Mouse (Mus musculus) intestine, postnatal 0 days (tissue): ENCODE results near the gene Dctpp1. TPM values are rescaled to one million over a fixed set of nuclear protein-coding genes. Genes with fewer than 3 reads are reported as not detected.

Experiments used
- ATAC-seq: fragments of 200-750 bp; cut with Nextera tagmentation; 2 replicates; pipeline ENCODE4 v1.8.0; 2017; ENCODE audit warnings: mild to moderate bottlenecking, moderate TSS enrichment, moderate library complexity
- H3K27ac ChIP-seq: fragments of 300-500 bp; sonication (generic); 2 replicates; pipeline ENCODE4 v1.5.1; 2014; ENCODE audit warnings: mild to moderate bottlenecking, low read depth, low read length, moderate library complexity
- H3K27me3 ChIP-seq: fragments of 300-500 bp; sonication (generic); replicated peaks from 2 replicates; pipeline ENCODE4 v1.6.1; 2014; ENCODE audit warnings: low read length, mixed read lengths; ENCODE audit not compliant: control insufficient read depth, insufficient read depth
- H3K36me3 ChIP-seq: fragments of 300-500 bp; sonication (generic); 2 replicates; pipeline ENCODE4 v1.6.1; 2014; ENCODE audit warnings: mild to moderate bottlenecking, moderate library complexity; ENCODE audit not compliant: control insufficient read depth, insufficient read depth
- H3K4me1 ChIP-seq: fragments of 300-500 bp; sonication (generic); replicated peaks from 2 replicates; pipeline ENCODE4 v1.6.1; 2014; ENCODE audit warnings: antibody characterized with exemption, low read length, mixed read lengths; ENCODE audit not compliant: control insufficient read depth, insufficient read depth
- H3K4me2 ChIP-seq: fragments of 300-500 bp; sonication (generic); replicated peaks from 2 replicates; pipeline ENCODE4 v1.6.1; 2014; ENCODE audit warnings: low read depth, mild to moderate bottlenecking, moderate library complexity
- H3K4me3 ChIP-seq: fragments of 300-500 bp; sonication (generic); 2 replicates; pipeline ENCODE4 v1.5.1; 2014; ENCODE audit warnings: low read depth, low read length
- H3K9ac ChIP-seq: fragments of 300-500 bp; sonication (generic); 2 replicates; pipeline ENCODE4 v1.6.1; 2014; ENCODE audit warnings: mild to moderate bottlenecking, low read depth, low read length
- H3K9me3 ChIP-seq: fragments of 300-500 bp; sonication (generic); 2 replicates; pipeline ENCODE4 v1.6.1; 2016; ENCODE audit warnings: mixed run types; ENCODE audit not compliant: control insufficient read depth
- CTCF ChIP-seq: sonication (generic); IDR thresholded peaks from 2 replicates; pipeline ENCODE4 v1.5.1; 2016; ENCODE audit warnings: low read depth, mild to moderate bottlenecking, control low read depth, antibody characterized with exemption, moderate library complexity
- WGBS: fragments of 180-500 bp; shearing (Covaris S2); extraction: QIAGEN DNeasy Blood & Tissue Kit; methylation state at CpG from one replicate; pipeline ENCODE4 v1.1.7; 2014; 5-methylcytosine and 5-hydroxymethylcytosine counted together
- polyA plus RNA-seq: library from polyadenylated mRNA; unstranded; fragments of >200 nt; fragmentation: Nextera tagmentation; extraction: Ambion mirVana; gene quantifications from 2 replicates; pipeline ENCODE4 v1.2.1, GENCODE M21; 2015

Gene Dctpp1
- polyA plus RNA-seq, 1 experiment from 2014 or later = 75.2 TPM

DNA sequence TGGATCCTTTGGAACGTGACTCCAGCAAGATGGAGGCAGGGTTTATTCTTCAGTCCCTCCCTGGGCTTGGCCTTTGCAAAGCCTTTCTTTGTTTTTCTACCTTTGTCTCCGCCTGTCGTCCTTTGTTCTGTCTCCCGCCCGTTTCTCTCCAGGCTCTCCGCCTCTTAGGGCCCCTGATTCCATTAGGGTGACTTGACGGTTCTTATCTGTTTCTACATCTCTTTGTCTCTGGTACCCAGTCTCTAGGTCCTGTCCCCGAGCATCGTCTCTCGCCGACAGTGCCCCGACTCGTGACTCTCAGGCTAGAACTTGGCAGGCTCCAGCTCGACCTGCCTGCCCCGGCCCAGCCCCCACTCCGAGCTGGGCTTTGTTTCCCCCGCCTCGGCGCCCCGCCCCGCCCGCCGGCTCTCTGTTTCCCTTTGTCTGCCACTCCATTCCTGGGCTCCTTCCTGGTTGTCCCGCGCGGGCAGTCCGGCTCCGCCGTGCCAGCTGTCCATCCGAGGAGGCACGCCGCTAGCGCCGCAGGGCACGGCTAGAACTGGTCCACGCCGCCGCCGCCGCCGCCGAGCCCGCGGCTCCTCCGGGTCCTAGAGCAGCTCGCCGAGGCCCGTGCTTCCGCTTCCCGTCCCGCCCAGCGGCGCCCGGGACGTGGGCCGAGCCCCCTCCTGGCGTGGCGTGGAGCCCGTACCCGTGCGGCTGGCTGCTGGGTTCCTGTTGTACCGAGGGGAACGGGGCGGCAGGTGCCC lies 27.7 kb downstream of the Dctpp1 start, which contains the start of the genes Zfp553 and Sept1:
Gene Zfp553 (plus strand): TSS at position 440 of the 746 bp plus-strand sequence.
Gene Sept1 (minus strand): TSS at position 509 of the 746 bp plus-strand sequence.
- H3K4me3 ChIP-seq = peak within 1 kb of the TSS; percentile 97
- no peaks in the 10 kb centered on the region for H3K27me3 ChIP-seq
- under 1% methylated on average over 64 of the region's 64 CpGs for WGBS
- H3K4me1 ChIP-seq = 0 out of 2 replicates have a peak, but pooled peaks cover 5% of the 10 kb centered on the region
- H3K36me3 ChIP-seq = peaks cover 22% of the 10 kb centered on the region
- peak within 1 kb of the TSS; percentile 91 for H3K27ac ChIP-seq
- peak within 1 kb of the TSS; percentile 79 for H3K9ac ChIP-seq
- H3K4me2 ChIP-seq = peak within 1 kb of the TSS; percentile 86
- H3K9me3 ChIP-seq = no peaks in the 10 kb centered on the region
- peak; percentile 88 for ATAC-seq
- no peak; the same call in none of the 2 replicates for TF ChIP-seq CTCF

DNA sequence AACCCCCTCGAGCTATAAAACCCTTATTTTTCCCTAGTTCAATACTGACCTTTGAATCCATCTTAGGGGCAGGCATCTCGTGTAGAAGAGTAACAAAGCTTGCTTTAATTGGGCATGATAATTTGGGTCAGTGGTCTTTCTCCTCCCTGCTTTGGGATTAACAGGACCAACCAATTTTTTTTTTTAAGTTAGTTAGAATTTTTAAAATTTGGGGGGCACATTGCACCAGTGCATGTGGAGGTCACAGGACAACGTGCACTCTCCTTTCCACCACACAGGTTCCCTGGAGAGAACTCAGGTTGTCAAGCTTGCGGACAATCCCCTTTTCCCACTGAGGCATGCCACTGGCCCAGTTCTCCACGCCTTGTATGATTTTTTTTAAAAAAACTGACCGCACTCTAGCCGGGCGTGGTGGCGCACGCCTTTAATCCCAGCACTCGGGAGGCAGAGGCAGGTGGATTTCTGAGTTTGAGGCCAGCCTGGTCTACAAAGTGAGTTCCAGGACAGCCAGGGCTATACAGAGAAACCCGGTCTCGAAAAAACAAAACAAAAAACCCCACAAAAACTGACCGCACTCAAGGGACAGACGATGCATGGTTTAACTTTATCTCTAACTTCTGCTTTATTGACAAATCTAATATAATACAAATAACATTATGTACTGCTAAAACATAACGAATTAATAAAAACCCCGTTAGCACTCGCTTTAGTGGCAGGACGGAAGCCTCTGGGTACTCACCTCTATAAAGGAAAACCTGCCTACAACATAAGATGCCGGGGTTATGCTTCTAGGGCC lies 28.5 kb downstream of the Dctpp1 start:
- H3K4me1 ChIP-seq = 0 out of 2 replicates have a peak, but pooled peaks cover 5% of the 10 kb centered on the region
- peak overlapping the region; percentile 79 for H3K9ac ChIP-seq
- ATAC-seq = no peak
- 3% methylated on average over 20 of the region's 20 CpGs for WGBS
- H3K4me2 ChIP-seq = peak overlapping the region; percentile 86
- peak overlapping the region; percentile 91 for H3K27ac ChIP-seq
- TF ChIP-seq CTCF = no peak
- no peaks in the 10 kb centered on the region for H3K27me3 ChIP-seq
- H3K36me3 ChIP-seq = peaks cover 19% of the 10 kb centered on the region
- H3K9me3 ChIP-seq = no peaks in the 10 kb centered on the region
- H3K4me3 ChIP-seq = peak overlapping the region; percentile 97

DNA sequence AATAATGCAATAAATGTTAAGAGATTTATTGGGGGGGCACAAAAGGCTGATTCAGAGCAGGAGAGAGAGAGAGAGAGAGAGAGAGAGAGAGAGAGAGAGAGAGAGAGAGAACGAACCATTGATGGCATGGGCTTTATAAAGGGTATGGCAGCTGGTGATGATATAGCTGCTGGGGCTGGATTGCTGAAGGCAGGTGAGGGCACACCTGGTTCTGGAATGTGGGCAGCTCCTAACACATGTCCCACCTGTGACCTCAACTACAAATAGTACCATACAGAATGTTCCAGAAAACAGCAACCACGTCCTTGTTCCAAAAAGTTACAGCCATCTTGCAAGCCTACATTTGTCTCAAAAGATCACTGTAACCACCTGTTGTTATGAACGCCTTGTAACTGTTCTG lies 29.1 kb downstream of the Dctpp1 start:
- peak overlapping the region; percentile 86 for H3K4me2 ChIP-seq
- H3K36me3 ChIP-seq = peaks cover 13% of the 10 kb centered on the region
- no peak for TF ChIP-seq CTCF
- no peak overlapping the region for H3K27ac ChIP-seq
- peak overlapping the region; percentile 97; the same call in 1 of the 2 replicates for H3K4me3 ChIP-seq
- 0 out of 2 replicates have a peak, but pooled peaks cover 5% of the 10 kb centered on the region for H3K4me1 ChIP-seq
- 24% methylated on average over 3 of the region's 3 CpGs for whole genome bisulfite sequencing
- no peak overlapping the region for H3K9ac ChIP-seq
- 0 out of 2 replicates have a peak, but pooled peaks have one; percentile 12 for ATAC-seq
- no peaks in the 10 kb centered on the region for H3K9me3 ChIP-seq
- H3K27me3 ChIP-seq = no peaks in the 10 kb centered on the region

DNA sequence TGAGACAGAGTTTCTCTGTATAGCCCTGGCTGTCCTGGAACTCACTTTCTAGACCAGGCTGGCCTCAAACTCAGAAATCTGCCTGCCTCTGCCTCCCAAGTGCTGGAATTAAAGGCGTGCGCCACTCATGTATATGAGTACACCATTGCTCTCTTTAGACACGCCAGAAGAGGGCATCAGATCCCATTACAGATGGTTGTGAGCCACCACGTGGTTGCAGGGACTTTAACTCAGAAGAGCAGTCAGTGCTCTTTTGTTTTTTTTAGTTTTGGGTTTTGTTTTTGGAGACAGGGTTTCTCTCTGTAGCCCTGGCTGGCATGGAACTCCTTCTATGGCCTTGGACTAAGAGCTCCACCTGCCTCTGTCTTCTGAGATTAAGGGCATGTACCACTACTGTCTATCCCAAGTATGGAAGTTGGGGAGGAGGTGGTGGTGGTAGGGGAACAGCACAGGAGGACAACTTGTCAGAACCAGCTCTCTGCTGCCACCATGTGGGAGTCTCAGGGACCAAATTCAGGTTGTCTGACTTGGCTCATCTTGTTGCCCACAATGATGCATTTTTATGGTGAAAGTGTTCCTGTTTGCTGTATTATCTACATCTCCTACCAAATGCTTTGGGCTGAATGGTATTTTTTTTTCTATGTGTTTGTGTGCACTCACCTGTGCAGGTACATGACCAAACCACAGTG lies 31.8 kb downstream of the Dctpp1 start:
- Histone ChIP-seq H3K4me3 (no peak overlapping the region), H3K4me2 (no peak overlapping the region), H3K27me3 (no peaks in the 10 kb centered on the region), H3K9me3 (no peaks in the 10 kb centered on the region), H3K4me1 (0 out of 2 replicates have a peak, but pooled peaks cover 5% of the 10 kb centered on the region), H3K9ac (no peak overlapping the region), H3K36me3 (no peaks in the 10 kb centered on the region), H3K27ac (no peak overlapping the region)
- 57% methylated on average over 4 of the region's 4 CpGs for WGBS
- peak; percentile 90 for TF ChIP-seq CTCF
- no peak for ATAC-seq

DNA sequence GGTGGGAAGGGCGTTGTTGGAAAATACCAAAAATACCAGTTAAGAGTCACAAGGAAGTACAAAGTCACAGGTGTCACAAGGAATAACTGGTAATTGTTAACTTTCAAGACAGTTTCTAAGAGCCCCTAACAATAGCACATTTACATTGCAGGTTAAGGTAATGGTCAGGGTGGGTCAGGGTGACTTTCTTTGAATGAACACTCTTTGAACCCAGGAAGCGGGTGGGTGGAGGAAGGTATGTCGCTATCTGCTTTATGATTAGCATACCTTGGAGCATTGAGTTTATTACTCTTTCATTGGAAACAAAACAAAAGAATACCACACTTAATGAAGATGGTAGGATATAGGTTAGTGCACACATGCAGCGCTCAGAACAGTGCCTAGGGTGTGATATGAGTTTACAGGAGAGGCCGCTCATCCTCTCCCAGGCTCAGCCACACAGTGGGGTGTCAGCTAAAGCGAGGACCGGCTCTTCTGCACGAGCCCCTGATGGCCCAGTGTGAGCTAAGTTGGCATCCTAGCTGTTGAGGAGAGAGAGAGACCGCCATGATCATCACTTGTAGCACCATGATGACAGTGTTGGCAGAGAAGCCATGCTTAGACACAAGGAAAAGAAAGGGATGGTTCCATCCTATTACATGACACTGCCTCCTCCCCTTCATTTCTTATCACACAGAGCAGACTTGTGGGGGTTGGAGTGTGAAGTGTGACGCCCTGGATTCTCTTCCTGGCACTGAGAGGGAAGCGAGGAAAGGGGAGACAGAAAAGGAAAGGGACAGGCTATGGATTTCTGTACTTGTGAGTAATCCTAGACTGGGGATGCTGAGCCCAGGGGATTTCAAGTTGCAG lies 35.1 kb downstream of the Dctpp1 start:
- 58% methylated on average over 11 of the region's 11 CpGs for WGBS
- ATAC-seq = 0 out of 2 replicates have a peak, but pooled peaks have one; percentile 22
- Histone ChIP-seq H3K4me1 (no peaks in the 10 kb centered on the region), H3K9ac (no peak overlapping the region), H3K4me2 (0 out of 2 replicates have a peak overlapping the region, but pooled peaks have one; percentile 6), H3K36me3 (no peaks in the 10 kb centered on the region), H3K27ac (no peak overlapping the region), H3K9me3 (no peaks in the 10 kb centered on the region), H3K27me3 (no peaks in the 10 kb centered on the region), H3K4me3 (no peak overlapping the region)
- TF ChIP-seq CTCF = no peak
